Mouse (Mus musculus): ENCODE measurements at regions not wholly inside any gene's neighbourhood (a gene's known extent, or its start where the extent isn't known, plus 50 kb on each side); places are given as distances from the start of the nearest gene placed in this dataset.

- no peak for ATAC-seq (replicated peaks; ENCODE audit: poor library complexity, severe bottlenecking)
Measured at GRCm38 (mm10) chr19:21214253-21214652, 57.8 kb upstream of the Zfand5 start.

- no peak for ATAC-seq (replicated peaks; ENCODE audit: poor library complexity, severe bottlenecking)
Measured at GRCm38 (mm10) chr19:21193461-21193860, 78.6 kb upstream of the Zfand5 start.

GRCm38 (mm10) chr19:21192576-21192975, 79.5 kb upstream of the Zfand5 start:
- ATAC-seq (replicated peaks; ENCODE audit: poor library complexity, severe bottlenecking) = no peak

GRCm38 (mm10) chr19:21189216-21189615, 82.9 kb upstream of the Zfand5 start:
- ATAC-seq (replicated peaks; ENCODE audit: poor library complexity, severe bottlenecking) = no peak

- no peak for ATAC-seq (replicated peaks; ENCODE audit: poor library complexity, severe bottlenecking)
Measured at GRCm38 (mm10) chr19:21186656-21187055, 85.4 kb upstream of the Zfand5 start.

- ATAC-seq (replicated peaks; ENCODE audit: poor library complexity, severe bottlenecking) = no peak
Measured at GRCm38 (mm10) chr19:21186016-21186415, 86.1 kb upstream of the Zfand5 start.

- ATAC-seq (replicated peaks; ENCODE audit: poor library complexity, severe bottlenecking) = no peak
Measured at GRCm38 (mm10) chr19:21183028-21183427, 89.0 kb upstream of the Zfand5 start.

- peak; percentile 92 for ATAC-seq (replicated peaks; ENCODE audit: poor library complexity, severe bottlenecking)
Measured at GRCm38 (mm10) chr19:21179886-21180285, 92.2 kb upstream of the Zfand5 start.

- peak; percentile 87 for ATAC-seq (replicated peaks; ENCODE audit: poor library complexity, severe bottlenecking)
Measured at GRCm38 (mm10) chr19:21175426-21175831, 96.6 kb upstream of the Zfand5 start.

- ATAC-seq (replicated peaks; ENCODE audit: poor library complexity, severe bottlenecking) = no peak
Measured at GRCm38 (mm10) chr19:21174636-21175035, 97.4 kb upstream of the Zfand5 start.

- ATAC-seq (replicated peaks; ENCODE audit: poor library complexity, severe bottlenecking) = 0 out of 2 replicates have a peak, but pooled peaks have one; percentile 26
Measured at GRCm38 (mm10) chr19:21173896-21174483, 98.1 kb upstream of the Zfand5 start.

GRCm38 (mm10) chr19:21171191-21171590, 100.9 kb upstream of the Zfand5 start:
- ATAC-seq (replicated peaks; ENCODE audit: poor library complexity, severe bottlenecking) = no peak

GRCm38 (mm10) chr19:21170785-21171184, 101.3 kb upstream of the Zfand5 start:
- no peak for ATAC-seq (replicated peaks; ENCODE audit: poor library complexity, severe bottlenecking)

GRCm38 (mm10) chr19:21166939-21167338, 105.1 kb upstream of the Zfand5 start:
- ATAC-seq (replicated peaks; ENCODE audit: poor library complexity, severe bottlenecking) = no peak

GRCm38 (mm10) chr19:21166465-21166860, 105.6 kb upstream of the Zfand5 start:
- ATAC-seq (replicated peaks; ENCODE audit: poor library complexity, severe bottlenecking) = no peak

GRCm38 (mm10) chr19:21165763-21166464, 106.2 kb upstream of the Zfand5 start:
- no peak for ATAC-seq (replicated peaks; ENCODE audit: poor library complexity, severe bottlenecking)

- ATAC-seq (replicated peaks; ENCODE audit: poor library complexity, severe bottlenecking) = no peak
Measured at GRCm38 (mm10) chr19:21163978-21164377, 108.1 kb upstream of the Zfand5 start.

- no peak for ATAC-seq (replicated peaks; ENCODE audit: poor library complexity, severe bottlenecking)
Measured at GRCm38 (mm10) chr19:21160946-21161345, 111.1 kb upstream of the Zfand5 start.

- ATAC-seq (replicated peaks; ENCODE audit: poor library complexity, severe bottlenecking) = no peak
Measured at GRCm38 (mm10) chr19:21159189-21160137, 112.6 kb upstream of the Zfand5 start.

GRCm38 (mm10) chr19:21154162-21154561, 117.9 kb upstream of the Zfand5 start:
- no peak for ATAC-seq (replicated peaks; ENCODE audit: poor library complexity, severe bottlenecking)

GRCm38 (mm10) chr19:21152027-21152426, 120.1 kb upstream of the Zfand5 start:
- ATAC-seq (replicated peaks; ENCODE audit: poor library complexity, severe bottlenecking) = no peak
